Mouse (Mus musculus): ENCODE measurements at regions not wholly inside any gene's neighbourhood (a gene's known extent, or its start where the extent isn't known, plus 50 kb on each side); places are given as distances from the start of the nearest gene placed in this dataset.
A peak's percentile ranks its signal among the peaks of the same experiment; 100 is the strongest.

- ATAC-seq = peak; percentile 88
- Histone ChIP-seq H3K4me2 (replicated peaks) (0 out of 2 replicates have a peak overlapping the region, but pooled peaks have one; percentile 22), H3K27ac (no peak overlapping the region), H3K36me3 (no peaks in the 10 kb centered on the region), H3K9me3 (no peaks in the 10 kb centered on the region), H3K27me3 (replicated peaks) (no peaks in the 10 kb centered on the region), H3K4me1 (replicated peaks) (no peaks in the 10 kb centered on the region), H3K9ac (no peak overlapping the region), H3K4me3 (replicated peaks) (no peak overlapping the region)
- 47% methylated on average over 5 of the region's 5 CpGs for WGBS
These were observed 282.9 kb upstream of the Dab2 start for GRCm38 (mm10) chr15:6016637-6017049.

DNA sequence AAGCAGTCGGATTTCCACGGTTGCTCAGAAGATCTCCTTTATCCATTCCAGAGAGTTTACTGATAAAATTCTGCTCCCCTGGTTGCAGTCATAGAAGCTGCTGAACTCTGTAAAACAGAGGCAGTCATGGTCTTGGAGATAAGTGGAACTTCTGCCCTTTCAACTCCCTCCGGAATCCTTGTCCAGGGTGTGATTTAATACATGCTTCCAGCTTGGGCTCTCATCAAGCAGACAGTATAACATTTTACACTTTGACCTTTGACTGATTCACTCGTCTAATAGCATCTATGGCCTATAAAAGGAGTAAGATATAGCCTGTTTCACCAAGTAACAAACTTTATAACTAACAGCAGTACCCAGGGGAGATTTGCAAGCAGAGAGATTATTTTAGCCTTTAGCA, 274.0 kb upstream of the Dab2 start:
- peak; percentile 92 for ATAC-seq
- Histone ChIP-seq H3K36me3 (no peaks in the 10 kb centered on the region), H3K27me3 (replicated peaks) (no peaks in the 10 kb centered on the region)

GRCm38 (mm10) chr15:6029214-6029613, 270.4 kb upstream of the Dab2 start:
- no peak overlapping the region for H3K4me3 ChIP-seq (replicated peaks)
- H3K9me3 ChIP-seq = no peaks in the 10 kb centered on the region
- 91% methylated on average over 1 of the region's 1 CpGs for WGBS
- ATAC-seq = no peak
- no peak overlapping the region for H3K4me2 ChIP-seq (replicated peaks)
- no peak overlapping the region for H3K9ac ChIP-seq
- no peak overlapping the region for H3K27ac ChIP-seq
- H3K36me3 ChIP-seq = no peaks in the 10 kb centered on the region
- no peaks in the 10 kb centered on the region for H3K27me3 ChIP-seq (replicated peaks)
- H3K4me1 ChIP-seq (replicated peaks) = no peaks in the 10 kb centered on the region

More for the DNA sequence above, 274.0 kb upstream of the Dab2 start:
- no peaks in the 10 kb centered on the region for H3K9me3 ChIP-seq
- H3K4me3 ChIP-seq (replicated peaks) = no peak overlapping the region
- H3K4me2 ChIP-seq (replicated peaks) = no peak overlapping the region
- H3K27ac ChIP-seq = no peak overlapping the region
- H3K4me1 ChIP-seq (replicated peaks) = no peaks in the 10 kb centered on the region
- no peak overlapping the region for H3K9ac ChIP-seq
- 30% methylated on average over 4 of the region's 4 CpGs for WGBS

- no peak overlapping the region for H3K27ac ChIP-seq
- peak; percentile 50; the same call in 1 of the 2 replicates for ATAC-seq
- H3K4me1 ChIP-seq (replicated peaks) = no peaks in the 10 kb centered on the region
- H3K36me3 ChIP-seq = no peaks in the 10 kb centered on the region
- H3K9me3 ChIP-seq = no peaks in the 10 kb centered on the region
- H3K4me3 ChIP-seq (replicated peaks) = no peak overlapping the region
- 57% methylated on average over 5 of the region's 5 CpGs for WGBS
- no peak overlapping the region for H3K9ac ChIP-seq
- H3K27me3 ChIP-seq (replicated peaks) = no peaks in the 10 kb centered on the region
- H3K4me2 ChIP-seq (replicated peaks) = no peak overlapping the region
These were observed 269.2 kb upstream of the Dab2 start for GRCm38 (mm10) chr15:6030396-6030795.

GRCm38 (mm10) chr15:6034156-6034555, 265.4 kb upstream of the Dab2 start:
- Histone ChIP-seq H3K9me3 (no peaks in the 10 kb centered on the region), H3K36me3 (no peaks in the 10 kb centered on the region), H3K27me3 (replicated peaks) (no peaks in the 10 kb centered on the region), H3K27ac (no peak overlapping the region), H3K4me3 (replicated peaks) (no peak overlapping the region), H3K4me1 (replicated peaks) (no peaks in the 10 kb centered on the region), H3K4me2 (replicated peaks) (no peak overlapping the region), H3K9ac (no peak overlapping the region)
- ATAC-seq = no peak
- 90% methylated on average over 4 of the region's 4 CpGs for WGBS

DNA sequence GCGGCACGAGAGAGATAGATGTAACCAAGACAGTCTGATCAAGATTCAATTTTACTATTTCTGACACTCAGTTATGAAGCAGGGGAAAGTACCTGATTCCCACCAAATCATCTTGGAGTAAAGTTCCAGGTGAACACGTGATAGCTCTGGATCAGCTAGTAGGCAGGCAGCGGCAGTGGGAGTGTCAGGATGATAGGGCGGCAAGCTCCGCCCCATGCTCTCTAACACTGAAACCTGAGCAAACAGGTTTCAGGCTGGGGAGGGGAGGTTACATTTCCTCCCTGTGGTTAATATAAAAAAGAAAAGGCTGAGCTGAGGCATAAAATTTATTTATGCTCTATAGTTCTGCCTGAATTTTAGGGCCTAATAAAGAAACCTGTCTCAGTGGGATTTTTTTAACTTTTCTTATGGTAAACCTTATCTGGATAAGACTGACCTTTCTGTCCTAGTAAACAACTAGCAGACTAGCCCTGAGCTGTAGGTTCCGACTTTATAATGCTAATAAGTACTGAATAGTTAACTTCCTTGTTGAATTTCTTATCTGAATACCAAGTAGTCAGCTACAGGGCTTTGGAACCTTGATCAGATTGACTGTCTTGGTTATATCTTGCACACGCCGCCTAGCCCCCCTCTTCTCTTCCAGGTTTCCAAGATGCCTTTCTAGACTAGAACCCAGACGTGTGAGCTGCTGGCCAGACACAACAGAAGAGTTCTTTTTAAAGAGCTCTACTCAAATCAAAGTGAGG, 254.9 kb upstream of the Dab2 start:
- Histone ChIP-seq H3K9me3 (no peaks in the 10 kb centered on the region), H3K4me1 (replicated peaks) (no peaks in the 10 kb centered on the region), H3K4me3 (replicated peaks) (no peak overlapping the region), H3K27ac (peak overlapping the region; percentile 60; the same call in 1 of the 2 replicates), H3K4me2 (replicated peaks) (0 out of 2 replicates have a peak overlapping the region, but pooled peaks have one; percentile 14), H3K27me3 (replicated peaks) (no peaks in the 10 kb centered on the region), H3K36me3 (no peaks in the 10 kb centered on the region), H3K9ac (no peak overlapping the region)
- peak; percentile 89 for ATAC-seq
- 40% methylated on average over 10 of the region's 10 CpGs for WGBS

GRCm38 (mm10) chr15:6055703-6056102, 243.9 kb upstream of the Dab2 start:
- Histone ChIP-seq H3K4me2 (replicated peaks) (no peak overlapping the region), H3K9me3 (no peaks in the 10 kb centered on the region), H3K4me3 (replicated peaks) (no peak overlapping the region), H3K27me3 (replicated peaks) (no peaks in the 10 kb centered on the region), H3K27ac (no peak overlapping the region), H3K9ac (no peak overlapping the region), H3K36me3 (no peaks in the 10 kb centered on the region), H3K4me1 (replicated peaks) (no peaks in the 10 kb centered on the region)
- no peak for ATAC-seq
- WGBS = 78% methylated on average over 3 of the region's 3 CpGs

DNA sequence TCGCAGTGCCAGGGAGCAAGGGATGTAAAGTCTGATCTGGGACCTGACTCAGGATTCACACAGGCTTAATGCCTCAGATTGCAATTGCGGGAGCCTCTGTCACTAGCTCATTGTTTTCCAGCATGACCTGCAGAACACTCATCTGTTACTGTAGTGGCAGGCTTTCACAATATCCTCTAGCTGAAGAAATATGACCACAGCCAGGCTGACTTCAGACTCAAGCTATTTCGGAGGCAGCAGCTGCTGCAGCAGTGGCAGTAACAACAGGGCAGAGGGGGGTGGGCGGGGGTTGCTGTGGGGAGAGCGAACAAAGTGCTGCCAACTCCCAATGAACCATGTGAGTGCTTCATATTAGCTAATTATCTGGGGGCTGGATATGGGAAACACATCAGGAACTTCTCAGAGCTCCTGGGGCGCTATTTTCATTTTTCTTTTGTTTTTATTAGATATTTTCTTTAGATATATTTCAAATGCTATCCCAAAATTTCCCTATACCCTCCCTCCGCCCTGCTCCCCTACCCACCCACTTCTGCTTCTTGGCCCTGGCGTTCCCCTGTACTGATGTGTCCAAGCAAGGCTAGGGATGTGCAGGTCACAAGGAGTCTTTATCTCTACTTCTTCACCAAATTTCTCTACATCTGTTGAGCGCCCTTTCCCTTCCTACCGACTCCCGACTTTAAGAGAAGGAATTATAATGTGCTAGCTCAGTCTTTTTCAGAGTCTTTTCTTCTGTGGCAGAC, 242.5 kb upstream of the Dab2 start:
- H3K4me3 ChIP-seq (replicated peaks) = no peak overlapping the region
- H3K4me1 ChIP-seq (replicated peaks) = no peaks in the 10 kb centered on the region
- no peak for ATAC-seq
- WGBS = 61% methylated on average over 11 of the region's 11 CpGs
- H3K4me2 ChIP-seq (replicated peaks) = no peak overlapping the region
- H3K9ac ChIP-seq = no peak overlapping the region
- no peaks in the 10 kb centered on the region for H3K27me3 ChIP-seq (replicated peaks)
- no peak overlapping the region for H3K27ac ChIP-seq
- H3K9me3 ChIP-seq = no peaks in the 10 kb centered on the region
- no peaks in the 10 kb centered on the region for H3K36me3 ChIP-seq

- no peak overlapping the region for H3K9ac ChIP-seq
- no peak overlapping the region for H3K27ac ChIP-seq
- H3K36me3 ChIP-seq = no peaks in the 10 kb centered on the region
- 69% methylated on average over 2 of the region's 2 CpGs for WGBS
- H3K4me2 ChIP-seq (replicated peaks) = no peak overlapping the region
- ATAC-seq = no peak
- H3K9me3 ChIP-seq = no peaks in the 10 kb centered on the region
- no peak overlapping the region for H3K4me3 ChIP-seq (replicated peaks)
- H3K4me1 ChIP-seq (replicated peaks) = no peaks in the 10 kb centered on the region
- no peaks in the 10 kb centered on the region for H3K27me3 ChIP-seq (replicated peaks)
These were observed 240.2 kb upstream of the Dab2 start for GRCm38 (mm10) chr15:6059361-6059760.

GRCm38 (mm10) chr15:6059790-6060189, 239.8 kb upstream of the Dab2 start:
- Histone ChIP-seq H3K9ac (no peak overlapping the region), H3K9me3 (no peaks in the 10 kb centered on the region), H3K27ac (no peak overlapping the region), H3K4me1 (replicated peaks) (no peaks in the 10 kb centered on the region), H3K36me3 (no peaks in the 10 kb centered on the region), H3K27me3 (replicated peaks) (no peaks in the 10 kb centered on the region), H3K4me3 (replicated peaks) (no peak overlapping the region), H3K4me2 (replicated peaks) (no peak overlapping the region)
- ATAC-seq = no peak; the same call in 1 of the 2 replicates
- 78% methylated on average over 5 of the region's 5 CpGs for WGBS

GRCm38 (mm10) chr15:6060649-6061048, 238.9 kb upstream of the Dab2 start:
- Histone ChIP-seq H3K9ac (no peak overlapping the region), H3K4me3 (replicated peaks) (no peak overlapping the region), H3K4me2 (replicated peaks) (no peak overlapping the region), H3K27ac (no peak overlapping the region), H3K4me1 (replicated peaks) (no peaks in the 10 kb centered on the region), H3K9me3 (no peaks in the 10 kb centered on the region), H3K36me3 (no peaks in the 10 kb centered on the region), H3K27me3 (replicated peaks) (no peaks in the 10 kb centered on the region)
- 100% methylated on average over 1 of the region's 1 CpGs for WGBS
- ATAC-seq = no peak

DNA sequence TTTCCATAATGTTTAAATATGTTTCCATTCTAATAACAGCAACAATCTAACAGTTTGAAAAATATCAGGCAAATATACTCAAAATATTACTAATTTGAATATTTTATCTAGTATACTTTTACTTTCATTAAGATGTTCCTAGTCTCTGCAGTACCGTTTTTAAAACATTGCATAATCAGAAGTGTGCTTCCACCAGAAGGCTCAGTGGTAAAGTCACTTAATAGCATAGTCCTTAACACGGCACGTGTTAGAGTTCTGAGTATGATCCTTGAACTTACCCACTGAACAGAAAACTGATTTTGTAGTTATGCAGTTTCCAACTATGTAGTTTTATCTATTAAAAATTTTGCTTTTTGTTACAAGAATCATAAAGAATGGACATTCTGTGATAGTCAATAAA, 234.5 kb upstream of the Dab2 start:
- Histone ChIP-seq H3K9me3 (no peaks in the 10 kb centered on the region), H3K4me1 (replicated peaks) (no peaks in the 10 kb centered on the region), H3K9ac (no peak overlapping the region), H3K4me3 (replicated peaks) (no peak overlapping the region), H3K27ac (no peak overlapping the region), H3K36me3 (no peaks in the 10 kb centered on the region), H3K4me2 (replicated peaks) (no peak overlapping the region), H3K27me3 (replicated peaks) (no peaks in the 10 kb centered on the region)
- WGBS = 90% methylated on average over 3 of the region's 3 CpGs
- ATAC-seq = no peak

Measured in intestine, embryonic 15.5 days (tissue).